8 mouse cellular contexts compared by ENCODE assay signal in the genomic region with DNA sequence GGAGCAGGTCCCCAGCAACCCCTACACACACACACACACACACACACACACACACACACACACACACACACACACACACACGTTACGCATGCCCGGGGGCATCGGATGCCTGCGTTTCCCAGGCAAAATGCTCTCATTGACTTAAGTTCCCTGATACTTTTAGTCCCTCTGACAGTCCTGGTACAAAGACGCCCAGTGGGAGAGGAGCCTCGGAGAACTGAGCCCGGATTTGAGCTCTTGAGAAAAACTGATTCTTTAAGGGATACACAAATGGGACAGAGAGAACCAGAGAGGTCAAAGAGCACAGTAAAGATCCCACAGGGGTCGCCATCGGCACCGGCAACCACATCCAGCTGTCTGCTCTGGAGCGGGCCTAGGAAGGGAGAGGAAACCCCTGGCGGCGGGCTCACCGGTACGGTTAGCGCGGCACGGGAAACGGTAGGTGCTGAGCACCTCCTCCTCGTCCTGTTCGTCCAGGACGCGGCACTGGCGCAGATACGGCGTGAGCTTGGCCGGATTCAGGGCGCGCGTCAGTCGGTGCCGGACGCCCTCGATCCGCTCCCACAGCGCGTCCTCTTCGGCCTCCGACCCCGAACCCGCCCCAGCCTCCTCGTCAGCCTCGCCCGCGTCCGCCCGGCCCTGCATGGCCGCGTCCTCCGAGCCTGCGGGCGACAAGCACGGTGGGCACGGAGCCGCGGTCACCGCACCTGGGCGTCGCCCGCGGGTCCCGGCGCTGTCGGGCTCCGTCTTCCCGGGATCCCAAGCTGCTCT. TPM values are rescaled to one million over a fixed set of nuclear protein-coding genes. Genes with fewer than 3 reads are reported as not detected.
DNase-seq lines count a peak whose midpoint lies in the region; ATAC-seq and TF ChIP-seq lines count a peak whose summit lies in the region.

No protein-coding gene starts in this region.

- DNase-seq in CH12.LX (ENCODE audit: extremely low read depth) = no peak
- DNase-seq in limb, embryonic 11.5 days (ENCODE audit: low spot score) = peak; percentile 49
- peak; percentile 37 for DNase-seq in midbrain, embryonic 14.5 days
- DNase-seq in ovary, postnatal 36 days (ENCODE audit: low spot score) = no peak
- no peak for DNase-seq in gastrocnemius, postnatal 4 days (ENCODE audit: low spot score in 2 of 2)
- no peak for DNase-seq in layer of hippocampus, postnatal 25 days (ENCODE audit: extremely low spot score in 1 of 2, low spot score in 1 of 2)

- WGBS in bone marrow, adult 2 months = 6% methylated on average over 67 of the region's 67 CpGs
- 5% methylated on average over 66 of the region's 67 CpGs for WGBS in heart, embryonic 15.5 days
- WGBS in limb, embryonic 11.5 days = 6% methylated on average over 67 of the region's 67 CpGs
- WGBS in midbrain, embryonic 14.5 days = 2% methylated on average over 67 of the region's 67 CpGs

- TF ChIP-seq RAD21 in CH12.LX (IDR thresholded peaks at IDR 0.05; ENCODE audit: low read depth, low read length) = no peak

- in situ Hi-C loops in CH12.LX (cut with MboI; ENCODE audit: low pct_ligation_motif_present, low pct_unique_long_range_greater_than_20kb, low sequenced_read_pairs) = no loop called here

- H3K27ac ChIP-seq in CH12.LX (ENCODE audit: insufficient read depth, low read depth) = no peak overlapping the region
- peak overlapping the region; percentile 91 for H3K27ac ChIP-seq in bone marrow, adult 2 months (ENCODE audit: control insufficient read depth, insufficient read depth, low read depth, low read length, poor library complexity)
- H3K27ac ChIP-seq in heart, embryonic 15.5 days = peak overlapping the region; percentile 78
- no peak overlapping the region for H3K27ac ChIP-seq in limb, embryonic 11.5 days (replicated peaks; ENCODE audit: low read depth, low read length)
- no peak overlapping the region for H3K27ac ChIP-seq in midbrain, embryonic 14.5 days (replicated peaks; ENCODE audit: low read depth, low read length)

- TF ChIP-seq CTCF in CH12.LX (conservative IDR thresholded peaks at IDR 0.05 in 1 of 2, IDR thresholded peaks at IDR 0.05 in 1 of 2; ENCODE audit: low read depth in 2 of 2, low read length in 2 of 2) = no peak
- no peak for TF ChIP-seq CTCF in bone marrow, adult 2 months (IDR thresholded peaks at IDR 0.05; ENCODE audit: control insufficient read depth, insufficient read depth, low read length)

- H3K4me3 ChIP-seq in CH12.LX (replicated peaks in 1 of 3; ENCODE audit: low read depth in 2 of 3, low read length in 2 of 3, poor library complexity in 1 of 3) = peak overlapping the region in 2 of 3 experiments; percentile 10 to 17
- peak overlapping the region; percentile 74 for H3K4me3 ChIP-seq in bone marrow, adult 2 months (replicated peaks; ENCODE audit: control insufficient read depth, low read depth, low read length)
- peak overlapping the region; percentile 66 for H3K4me3 ChIP-seq in heart, embryonic 15.5 days
- peak overlapping the region; percentile 55 for H3K4me3 ChIP-seq in limb, embryonic 11.5 days (ENCODE audit: low read depth, low read length)
- H3K4me3 ChIP-seq in midbrain, embryonic 14.5 days (replicated peaks; ENCODE audit: low read depth, low read length) = peak overlapping the region; percentile 44

- H3K4me2 ChIP-seq in CH12.LX (ENCODE audit: insufficient read depth, low read depth, poor library complexity, severe bottlenecking) = peak overlapping the region; percentile 14; the same call in 1 of the 2 replicates
- H3K4me2 ChIP-seq in heart, embryonic 15.5 days = peak overlapping the region; percentile 92
- peak overlapping the region; percentile 81 for H3K4me2 ChIP-seq in limb, embryonic 11.5 days (ENCODE audit: low read depth, severe bottlenecking)
- H3K4me2 ChIP-seq in midbrain, embryonic 14.5 days (ENCODE audit: low read length) = peak overlapping the region; percentile 73

- peaks cover 21 to 34% of the 10 kb centered on the region in 2 experiments for H3K4me1 ChIP-seq in CH12.LX (ENCODE audit: control insufficient read depth in 1 of 2, insufficient read depth in 2 of 2)
- H3K4me1 ChIP-seq in bone marrow, adult 2 months (ENCODE audit: control insufficient read depth, insufficient read depth, low read length) = peaks cover 5% of the 10 kb centered on the region; the same call in 1 of the 2 replicates
- H3K4me1 ChIP-seq in heart, embryonic 15.5 days (replicated peaks) = peaks cover 57% of the 10 kb centered on the region
- H3K4me1 ChIP-seq in limb, embryonic 11.5 days (ENCODE audit: control insufficient read depth, insufficient read depth, low read length) = peaks cover 14% of the 10 kb centered on the region
- peaks cover 11% of the 10 kb centered on the region; the same call in 1 of the 2 replicates for H3K4me1 ChIP-seq in midbrain, embryonic 14.5 days (ENCODE audit: control insufficient read depth, insufficient read depth, low read length)

- peaks cover 90% of the 10 kb centered on the region for H3K27me3 ChIP-seq in CH12.LX (replicated peaks)
- H3K27me3 ChIP-seq in heart, embryonic 15.5 days = peaks cover 12% of the 10 kb centered on the region
- H3K27me3 ChIP-seq in limb, embryonic 11.5 days (ENCODE audit: control insufficient read depth, insufficient read depth, low read length) = peaks cover 71% of the 10 kb centered on the region
- H3K27me3 ChIP-seq in midbrain, embryonic 14.5 days (ENCODE audit: control insufficient read depth, insufficient read depth, low read length) = peaks cover 37% of the 10 kb centered on the region

- dilution Hi-C loops in CH12.LX (cut with MboI; ENCODE audit: extremely low pct_ligation_motif_present, extremely low pct_unique_long_range_greater_than_20kb, low sequenced_read_pairs) = no loop called here

- ATAC-seq in heart, embryonic 15.5 days (replicated peaks; ENCODE audit: insufficient number of reproducible peaks, insufficient read depth, low FRiP score, low read depth) = 0 out of 2 replicates have a peak, but pooled peaks have one; percentile 16
- no peak for ATAC-seq in limb, embryonic 11.5 days (ENCODE audit: insufficient number of reproducible peaks, low FRiP score, low TSS enrichment, low read depth)
- no peak for ATAC-seq in midbrain, embryonic 14.5 days (ENCODE audit: low FRiP score, low TSS enrichment)

- H3K9me3 ChIP-seq in CH12.LX (replicated peaks; ENCODE audit: low read length) = peaks cover 4% of the 10 kb centered on the region
- H3K9me3 ChIP-seq in heart, embryonic 15.5 days (replicated peaks) = no peaks in the 10 kb centered on the region
- H3K9me3 ChIP-seq in limb, embryonic 11.5 days (ENCODE audit: control insufficient read depth, low read length) = no peaks in the 10 kb centered on the region
- H3K9me3 ChIP-seq in midbrain, embryonic 14.5 days (ENCODE audit: control insufficient read depth, low read length) = no peaks in the 10 kb centered on the region

- H3K9ac ChIP-seq in CH12.LX (ENCODE audit: insufficient read depth, low read depth) = no peak overlapping the region
- H3K9ac ChIP-seq in heart, embryonic 15.5 days = peak overlapping the region; percentile 69
- peak overlapping the region; percentile 40 for H3K9ac ChIP-seq in limb, embryonic 11.5 days (ENCODE audit: low read length)
- peak overlapping the region; percentile 45 for H3K9ac ChIP-seq in midbrain, embryonic 14.5 days (replicated peaks; ENCODE audit: low read length)

- no peak for TF ChIP-seq POLR2A in CH12.LX (IDR thresholded peaks at IDR 0.05; ENCODE audit: low read depth, low read length)
- no peak for TF ChIP-seq POLR2A in bone marrow, adult 2 months (IDR thresholded peaks at IDR 0.05; ENCODE audit: borderline replicate concordance, control insufficient read depth, low read depth, low read length)

- H3K79me2 ChIP-seq in CH12.LX (replicated peaks; ENCODE audit: control insufficient read depth, extremely low read depth, insufficient read depth, poor library complexity, severe bottlenecking) = no peaks in the 10 kb centered on the region

- TF ChIP-seq EP300 in CH12.LX (IDR thresholded peaks at IDR 0.05; ENCODE audit: low read length) = no peak

- H3K36me3 ChIP-seq in CH12.LX (replicated peaks in 1 of 2; ENCODE audit: control insufficient read depth in 1 of 2, insufficient read depth in 1 of 2, low read length in 1 of 2) = no peaks in the 10 kb centered on the region
- no peaks in the 10 kb centered on the region for H3K36me3 ChIP-seq in heart, embryonic 15.5 days
- H3K36me3 ChIP-seq in limb, embryonic 11.5 days (ENCODE audit: control insufficient read depth, insufficient read depth, low read length) = no peaks in the 10 kb centered on the region
- no peaks in the 10 kb centered on the region for H3K36me3 ChIP-seq in midbrain, embryonic 14.5 days (ENCODE audit: control insufficient read depth, insufficient read depth, low read length)

RNA-seq across cellular contexts. Expression of a gene that starts 0.7 kb away (rescaled TPM):
- 0.08 TPM in 1 of 2 replicates, not detected in the other for total RNA-seq in CH12.LX (2012; rRNA removed)
- not detected in 2 replicates for total RNA-seq in CH12.LX (2014; rRNA removed)
- polyA plus RNA-seq in CH12.LX (2012; ENCODE audit: insufficient read length, low read depth) = not detected in 2 replicates
- polyA plus RNA-seq in bone marrow, adult 2 months (2011; ENCODE audit: insufficient read depth, insufficient read length, low replicate concordance, missing spikeins) = 11.3 and 20.8 TPM in 2 replicates
- polyA plus RNA-seq in heart, embryonic 15.5 days (2015; fragmentation: Nextera tagmentation; extraction: Ambion mirVana) = 5.7 and 7.6 TPM in 2 replicates
- 3.4 and 3.5 TPM in 2 replicates for polyA plus RNA-seq in limb, embryonic 11.5 days (2014; fragmentation: Nextera tagmentation; extraction: Ambion mirVana)
- polyA plus RNA-seq in midbrain, embryonic 14.5 days (2014; fragmentation: Nextera tagmentation; extraction: Ambion mirVana) = 1.3 and 1.6 TPM in 2 replicates
- total RNA-seq in gastrocnemius, postnatal 4 days (2021) = 10 to 100 TPM; 12.6 to 13.3 TPM
- total RNA-seq in layer of hippocampus, postnatal 25 days (2021) = 1 to 10 TPM; 5.0 to 5.5 TPM

RNA-seq across cellular contexts. Expression of a gene that starts 28.9 kb away (rescaled TPM):
- total RNA-seq in CH12.LX (2012; rRNA removed) (35.2 and 43.2 TPM in 2 replicates), CH12.LX (2014; rRNA removed) (46.5 and 52.5 TPM in 2 replicates)
- 57.7 and 63.7 TPM in 2 replicates for polyA plus RNA-seq in CH12.LX (2012; ENCODE audit: insufficient read length, low read depth)
- 8.6 and 15.5 TPM in 2 replicates for polyA plus RNA-seq in bone marrow, adult 2 months (2011; ENCODE audit: insufficient read depth, insufficient read length, low replicate concordance, missing spikeins)
- polyA plus RNA-seq in heart, embryonic 15.5 days (2015; fragmentation: Nextera tagmentation; extraction: Ambion mirVana) = 13.6 and 21.0 TPM in 2 replicates
- polyA plus RNA-seq in limb, embryonic 11.5 days (2014; fragmentation: Nextera tagmentation; extraction: Ambion mirVana) = 5.3 and 7.5 TPM in 2 replicates
- polyA plus RNA-seq in midbrain, embryonic 14.5 days (2014; fragmentation: Nextera tagmentation; extraction: Ambion mirVana) = 16.7 and 28.0 TPM in 2 replicates
- total RNA-seq in gastrocnemius, postnatal 4 days (2021) = 10 to 100 TPM in 1 of 2 experiments, 1 to 10 TPM in 1; 9.5 to 11.6 TPM
- 1 to 10 TPM; 5.5 to 6.6 TPM for total RNA-seq in layer of hippocampus, postnatal 25 days (2021)

RNA-seq across cellular contexts. Expression of a gene that starts 40.3 kb away (rescaled TPM):
- total RNA-seq in CH12.LX (2012; rRNA removed) (not detected in 2 replicates), CH12.LX (2014; rRNA removed) (not detected in 2 replicates)
- polyA plus RNA-seq in CH12.LX (2012; ENCODE audit: insufficient read length, low read depth) = not detected in 2 replicates
- 6.6 and 9.4 TPM in 2 replicates for polyA plus RNA-seq in bone marrow, adult 2 months (2011; ENCODE audit: insufficient read depth, insufficient read length, low replicate concordance, missing spikeins)
- 32.0 and 40.4 TPM in 2 replicates for polyA plus RNA-seq in heart, embryonic 15.5 days (2015; fragmentation: Nextera tagmentation; extraction: Ambion mirVana)
- 11.2 and 12.6 TPM in 2 replicates for polyA plus RNA-seq in limb, embryonic 11.5 days (2014; fragmentation: Nextera tagmentation; extraction: Ambion mirVana)
- polyA plus RNA-seq in midbrain, embryonic 14.5 days (2014; fragmentation: Nextera tagmentation; extraction: Ambion mirVana) = 7.8 and 8.8 TPM in 2 replicates
- 10 to 100 TPM; 43.2 to 47.6 TPM for total RNA-seq in gastrocnemius, postnatal 4 days (2021)
- 10 to 100 TPM; 14.2 to 14.9 TPM for total RNA-seq in layer of hippocampus, postnatal 25 days (2021)

RNA-seq across cellular contexts. Expression of a gene that starts 53.2 kb away (rescaled TPM):
- not detected in 2 replicates for total RNA-seq in CH12.LX (2012; rRNA removed)
- total RNA-seq in CH12.LX (2014; rRNA removed) = not detected in 2 replicates
- not detected in 2 replicates for polyA plus RNA-seq in CH12.LX (2012; ENCODE audit: insufficient read length, low read depth)
- polyA plus RNA-seq in bone marrow, adult 2 months (2011; ENCODE audit: insufficient read depth, insufficient read length, low replicate concordance, missing spikeins) = not detected in 2 replicates
- polyA plus RNA-seq in heart, embryonic 15.5 days (2015; fragmentation: Nextera tagmentation; extraction: Ambion mirVana) = 0.43 and 0.45 TPM in 2 replicates
- not detected in 2 replicates for polyA plus RNA-seq in limb, embryonic 11.5 days (2014; fragmentation: Nextera tagmentation; extraction: Ambion mirVana)
- polyA plus RNA-seq in midbrain, embryonic 14.5 days (2014; fragmentation: Nextera tagmentation; extraction: Ambion mirVana) = not detected in 2 replicates
- not detected for total RNA-seq in gastrocnemius, postnatal 4 days (2021)
- total RNA-seq in layer of hippocampus, postnatal 25 days (2021) = not detected

Comparison
In these comparisons a context has a peak if more than half of its experiments do, and no peak if none do; other contexts are left out.
1. DNase-seq: peak in limb, embryonic 11.5 days (single experiment) and midbrain, embryonic 14.5 days (single experiment); none in CH12.LX (single experiment), ovary, postnatal 36 days (single experiment), gastrocnemius, postnatal 4 days (0 of 2) and layer of hippocampus, postnatal 25 days (0 of 2).
2. H3K27ac ChIP-seq: peak in bone marrow, adult 2 months (single experiment) and heart, embryonic 15.5 days (single experiment); none in CH12.LX (single experiment), limb, embryonic 11.5 days (single experiment) and midbrain, embryonic 14.5 days (single experiment).
3. H3K4me2 ChIP-seq: peak in every context shown above with its lines; median percentile 92 in heart, embryonic 15.5 days; 81 in limb, embryonic 11.5 days; 73 in midbrain, embryonic 14.5 days; 14 in CH12.LX.
4. H3K4me3 ChIP-seq: peak in every context shown above with its lines; median percentile 74 in bone marrow, adult 2 months; 66 in heart, embryonic 15.5 days; 55 in limb, embryonic 11.5 days; 44 in midbrain, embryonic 14.5 days; 14 in CH12.LX.